Mouse (Mus musculus): ENCODE data around the gene Cask.

The Cask gene

DNA sequence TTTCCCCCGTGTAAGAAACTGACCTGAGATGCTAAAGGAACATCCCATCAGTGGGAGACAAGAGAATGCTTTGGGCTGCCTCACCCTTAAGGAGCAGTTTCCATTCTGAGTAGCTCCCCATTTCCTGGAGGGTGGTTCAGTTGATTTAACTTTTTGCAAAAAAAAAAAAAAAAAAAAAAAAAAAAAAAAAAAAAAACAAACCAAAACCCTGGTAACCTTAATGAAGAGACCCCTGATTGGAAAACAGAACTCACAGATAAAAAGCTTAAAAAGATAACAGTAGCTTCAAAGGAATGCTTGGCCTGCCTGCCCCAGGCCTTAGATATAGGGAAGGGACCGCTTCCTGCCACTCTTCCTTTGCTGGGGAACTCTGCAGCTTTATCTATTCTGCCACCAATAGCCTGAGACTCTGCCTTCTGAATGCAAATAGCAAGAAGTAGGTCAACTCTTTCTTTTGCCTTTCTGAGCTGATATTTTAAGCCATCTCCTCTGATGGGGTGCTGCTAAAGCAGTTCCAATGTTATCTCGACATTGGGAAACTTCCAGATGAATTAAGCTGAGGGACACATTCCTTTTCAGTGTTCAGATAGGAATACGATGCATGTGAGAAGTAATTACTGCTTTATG, 332.3 kb downstream of the Cask start:
- no peak for DNase-seq (ENCODE audit: low read depth, low spot score)

GRCm38 (mm10) chrX:13518019-13518418, 333.1 kb downstream of the Cask start:
- DNase-seq (ENCODE audit: low read depth, low spot score), result no peak

- DNase-seq (ENCODE audit: low read depth, low spot score), result no peak
Observed at GRCm38 (mm10) chrX:13516451-13516850, 334.7 kb downstream of the Cask start.

DNA sequence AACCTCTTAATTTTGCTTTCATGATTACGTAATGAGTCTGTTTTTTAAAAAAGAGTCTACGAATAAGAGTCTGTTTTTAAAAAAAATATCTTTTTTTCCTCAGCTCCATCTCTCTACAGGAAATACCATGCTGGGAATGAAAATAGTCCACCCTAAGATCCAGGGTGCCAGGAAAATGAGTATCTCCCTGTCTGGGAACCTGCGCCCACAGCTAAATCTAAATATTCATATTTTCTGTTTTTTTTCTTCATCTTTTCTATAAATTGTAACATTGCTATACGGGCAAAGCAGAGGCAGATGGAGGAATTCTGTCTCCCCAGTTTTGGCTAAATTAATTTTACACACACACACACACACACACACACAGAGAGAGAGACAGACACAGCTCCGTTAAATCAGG, 337.3 kb downstream of the Cask start:
- no peak for DNase-seq (ENCODE audit: low read depth, low spot score)

DNA sequence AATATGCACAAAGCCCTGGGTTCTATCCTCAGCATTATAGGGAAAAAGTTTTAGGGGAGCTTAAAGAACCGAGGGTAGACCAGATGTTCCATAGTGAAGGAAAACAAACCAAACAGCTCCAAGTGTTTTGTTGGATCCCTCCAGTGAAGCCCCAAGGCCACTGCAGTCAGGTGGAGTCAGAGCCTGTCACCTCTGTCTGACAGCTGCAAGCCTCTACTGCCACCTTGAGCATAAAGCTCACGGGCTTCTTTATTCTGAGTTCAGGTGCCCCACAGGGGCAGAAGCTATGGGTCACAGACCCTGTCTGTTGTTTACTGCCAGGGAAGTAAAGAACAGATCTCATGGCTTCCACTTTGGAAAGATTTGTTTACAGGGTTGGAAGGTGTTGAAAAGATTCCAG, 338.0 kb downstream of the Cask start:
- DNase-seq (ENCODE audit: low read depth, low spot score), result peak; percentile 51

- no peak for DNase-seq (ENCODE audit: low read depth, low spot score)
Observed at GRCm38 (mm10) chrX:13506376-13506775, 344.8 kb downstream of the Cask start.

DNA sequence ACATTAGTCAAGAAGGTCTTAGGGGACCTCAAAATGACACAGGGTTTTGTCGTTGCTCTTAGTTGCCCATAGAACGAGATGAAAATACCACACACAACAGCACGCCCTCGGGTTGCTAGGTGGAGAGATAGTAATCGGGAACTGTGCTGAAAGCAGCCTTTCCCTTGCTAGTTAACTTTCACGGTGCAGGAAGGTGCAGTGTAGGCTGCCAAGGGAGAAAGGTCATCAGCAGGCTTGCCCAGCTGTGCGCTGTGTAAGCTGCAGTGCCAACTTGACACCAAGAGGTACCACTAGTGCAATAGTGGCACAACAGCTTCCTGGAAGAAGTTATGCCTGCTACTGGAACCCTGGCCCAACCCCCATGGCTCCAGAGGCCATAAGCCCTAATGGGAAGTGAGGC, 346.8 kb downstream of the Cask start:
- no peak for DNase-seq (ENCODE audit: low read depth, low spot score)

DNA sequence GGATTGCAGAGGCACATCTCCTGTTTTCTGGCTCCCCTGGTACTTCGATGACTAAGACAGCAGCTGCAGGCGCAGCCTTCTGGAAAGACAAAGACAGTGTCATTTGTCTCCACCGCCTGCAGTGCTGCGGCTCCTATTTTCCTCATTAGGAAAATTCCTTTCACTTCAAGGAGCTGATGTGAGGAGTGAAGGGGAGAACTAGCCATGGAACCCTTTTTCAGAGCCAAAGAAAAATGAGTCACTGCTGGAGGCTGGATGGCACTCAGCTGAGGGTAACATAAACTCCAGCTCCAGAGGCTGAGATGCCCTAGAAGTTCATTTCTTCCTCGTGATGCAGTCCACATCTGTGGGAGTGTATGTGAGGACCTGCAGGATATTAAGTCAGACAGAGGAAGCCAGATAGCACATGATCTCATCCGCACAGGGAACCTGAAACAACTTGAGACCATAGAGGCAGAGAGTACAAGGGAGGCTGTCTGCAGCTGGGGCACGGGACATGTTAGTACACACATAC, 348.2 kb downstream of the Cask start:
- DNase-seq (ENCODE audit: low read depth, low spot score), result peak; percentile 76

GRCm38 (mm10) chrX:13500284-13500683, 350.9 kb downstream of the Cask start:
- DNase-seq (ENCODE audit: low read depth, low spot score), result no peak

- peak; percentile 20 for DNase-seq (ENCODE audit: low read depth, low spot score)
Observed at GRCm38 (mm10) chrX:13494892-13495703, 356.1 kb downstream of the Cask start.

- no peak for DNase-seq (ENCODE audit: low read depth, low spot score)
Observed at GRCm38 (mm10) chrX:13492922-13493321, 358.2 kb downstream of the Cask start.

- no peak for DNase-seq (ENCODE audit: low read depth, low spot score)
Observed at GRCm38 (mm10) chrX:13490941-13491340, 360.2 kb downstream of the Cask start.

- no peak for DNase-seq (ENCODE audit: low read depth, low spot score)
Observed at GRCm38 (mm10) chrX:13489761-13490160, 361.4 kb downstream of the Cask start.

- no peak for DNase-seq (ENCODE audit: low read depth, low spot score)
Observed at GRCm38 (mm10) chrX:13489001-13489400, 362.2 kb downstream of the Cask start.

DNA sequence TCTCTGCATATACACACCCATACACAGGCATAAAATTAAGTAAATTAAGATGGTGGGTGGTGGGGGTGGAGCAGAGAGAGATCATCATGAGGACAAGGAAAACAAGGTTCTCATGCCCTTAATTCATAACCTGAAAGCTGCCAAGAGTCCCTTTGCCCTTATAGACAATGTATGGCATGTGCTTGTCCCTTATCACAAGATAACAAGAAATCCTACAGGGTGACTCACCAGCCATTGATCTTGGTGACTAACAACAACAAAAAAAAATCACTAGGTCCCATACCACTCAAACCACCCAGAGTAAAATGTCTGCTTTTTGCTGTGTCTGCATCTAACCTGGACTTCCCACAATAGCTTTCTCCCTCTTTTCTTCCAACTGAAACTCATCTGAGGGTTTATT, 366.7 kb downstream of the Cask start:
- peak; percentile 38 for DNase-seq (ENCODE audit: low read depth, low spot score)

DNA sequence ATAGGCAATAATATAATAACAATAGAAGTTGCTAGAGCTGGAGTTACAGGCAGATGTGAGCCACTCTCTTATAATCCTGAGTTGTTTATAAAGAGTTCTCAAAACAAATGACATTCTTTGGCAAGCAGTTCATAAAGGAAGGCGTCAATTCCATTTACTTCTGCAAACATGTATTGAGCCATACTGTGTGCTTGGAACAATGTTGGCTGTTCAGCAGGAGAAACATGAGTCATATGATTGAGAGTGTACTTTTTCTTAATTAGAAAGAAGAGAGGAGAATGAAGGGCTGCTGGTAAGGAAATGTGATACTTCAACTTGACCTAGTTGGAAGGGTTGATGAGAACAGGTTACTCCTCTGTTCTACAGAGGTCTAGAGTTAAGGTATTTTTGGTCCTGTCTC, 368.6 kb downstream of the Cask start:
- DNase-seq (ENCODE audit: low read depth, low spot score), result peak; percentile 60

DNA sequence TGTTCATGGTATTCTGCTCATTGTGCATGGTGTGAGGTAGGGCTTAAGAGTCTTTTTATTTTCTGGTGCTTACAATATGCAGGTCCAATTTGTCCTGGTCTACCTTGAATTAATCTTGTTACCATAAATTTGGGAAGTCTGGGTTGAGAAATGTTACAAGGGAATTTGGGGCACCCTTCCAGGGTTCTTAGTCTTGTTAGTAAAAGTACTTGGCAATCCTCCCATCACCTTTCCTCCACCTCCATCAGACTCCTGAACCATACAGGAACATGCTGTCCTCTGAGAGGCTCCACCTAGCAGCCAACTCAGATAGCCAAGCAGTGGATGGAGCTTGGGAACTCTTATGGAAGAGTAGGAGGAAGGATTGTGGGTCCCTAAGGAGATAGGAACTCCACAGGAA, 371.6 kb downstream of the Cask start:
- DNase-seq (ENCODE audit: low read depth, low spot score), result no peak

GRCm38 (mm10) chrX:13478298-13478697, 372.9 kb downstream of the Cask start:
- no peak for DNase-seq (ENCODE audit: low read depth, low spot score)

DNA sequence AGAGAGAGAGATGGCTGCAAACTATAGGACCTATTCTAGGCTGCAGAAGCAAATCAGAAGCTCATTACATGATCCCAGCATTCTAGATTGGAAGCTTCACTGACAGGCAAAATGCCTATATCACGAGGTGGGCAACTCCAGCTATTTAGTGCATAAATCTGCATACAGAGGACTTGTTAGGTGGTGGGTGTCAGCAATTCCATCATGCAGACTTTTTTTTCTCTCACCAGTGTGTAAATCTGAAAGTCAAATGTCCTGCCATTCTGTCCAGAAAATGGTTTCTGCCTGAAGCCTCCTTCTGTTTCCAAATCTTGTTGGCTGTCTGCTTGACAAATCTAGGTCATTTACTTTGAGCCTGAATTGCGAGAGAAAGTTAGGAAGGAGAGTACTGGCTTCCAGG, 373.6 kb downstream of the Cask start:
- DNase-seq (ENCODE audit: low read depth, low spot score), result no peak

GRCm38 (mm10) chrX:13475382-13475781, 375.8 kb downstream of the Cask start:
- DNase-seq (ENCODE audit: low read depth, low spot score), result no peak

GRCm38 (mm10) chrX:13472751-13473225, 378.4 kb downstream of the Cask start:
- peak; percentile 61 for DNase-seq (ENCODE audit: low read depth, low spot score)

- no peak for DNase-seq (ENCODE audit: low read depth, low spot score)
Observed at GRCm38 (mm10) chrX:13471925-13472324, 379.2 kb downstream of the Cask start.

Data from 3T3-L1 (cell line).